Mouse (Mus musculus): ENCODE measurements around the gene Ehd1. TPM values are rescaled to one million over a fixed set of nuclear protein-coding genes. Genes with fewer than 3 reads are reported as not detected.

Gene Ehd1
- polyA plus RNA-seq, 1 experiment: 433 TPM

- Histone ChIP-seq H3ac (ENCODE audit: control insufficient read depth, insufficient read length) (peak overlapping the region; percentile 48), H3K36me3 (ENCODE audit: control insufficient read depth, insufficient read depth) (peaks cover 6% of the 10 kb centered on the region), H3K4me2 (ENCODE audit: low read depth) (peak overlapping the region; percentile 95), H3K79me2 (ENCODE audit: control insufficient read depth, insufficient read depth) (peaks cover 5% of the 10 kb centered on the region), H3K4me3 (peak overlapping the region; percentile 59), H3K27me3 (ENCODE audit: control insufficient read depth, insufficient read depth, insufficient read length) (no peaks in the 10 kb centered on the region)
- TF ChIP-seq CEBPB (IDR thresholded peaks at IDR 0.05; ENCODE audit: insufficient read depth, poor library complexity, severe bottlenecking) (0 out of 2 replicates have a peak, but pooled peaks have one; percentile 1), REST (IDR thresholded peaks at IDR 0.05; ENCODE audit: insufficient read depth, insufficient read length) (no peak)
Measured at GRCm38 (mm10) chr19:6236053-6236441, 40.5 kb upstream of the Ehd1 start.

- H3K4me2 ChIP-seq (ENCODE audit: low read depth): peak overlapping the region; percentile 95
- TF ChIP-seq TCF3 (IDR thresholded peaks at IDR 0.05; ENCODE audit: insufficient read length, low read depth): no peak
- no peak for TF ChIP-seq CEBPB (IDR thresholded peaks at IDR 0.05; ENCODE audit: insufficient read depth, poor library complexity, severe bottlenecking)
- no peak for TF ChIP-seq POLR2A (IDR thresholded peaks at IDR 0.05; ENCODE audit: insufficient read length, low read depth)
- no peak for TF ChIP-seq MAX (IDR thresholded peaks at IDR 0.05; ENCODE audit: low read depth)
- no peak for TF ChIP-seq TCF12 (IDR thresholded peaks at IDR 0.05; ENCODE audit: insufficient read depth, poor library complexity, severe bottlenecking)
- TF ChIP-seq MYOG (IDR thresholded peaks at IDR 0.05; ENCODE audit: control insufficient read depth in 1 of 3, insufficient read depth in 1 of 3, insufficient read length in 2 of 3, low read depth in 2 of 3): no peak
Measured at GRCm38 (mm10) chr19:6236842-6237241, 39.7 kb upstream of the Ehd1 start.

GRCm38 (mm10) chr19:6238740-6239139 lies 37.8 kb upstream of the Ehd1 start:
- no peak overlapping the region for H3K4me2 ChIP-seq (ENCODE audit: low read depth)
- peaks cover 5% of the 10 kb centered on the region for H3K79me2 ChIP-seq (ENCODE audit: control insufficient read depth, insufficient read depth)
- no peaks in the 10 kb centered on the region for H3K27me3 ChIP-seq (ENCODE audit: control insufficient read depth, insufficient read depth, insufficient read length)
- no peak overlapping the region for H3ac ChIP-seq (ENCODE audit: control insufficient read depth, insufficient read length)
- no peak overlapping the region for H3K4me3 ChIP-seq
- TF ChIP-seq CEBPB (IDR thresholded peaks at IDR 0.05; ENCODE audit: insufficient read depth, poor library complexity, severe bottlenecking) (no peak), POLR2AphosphoS2 (IDR thresholded peaks at IDR 0.05; ENCODE audit: insufficient read length, low read depth) (no peak), TCF12 (IDR thresholded peaks at IDR 0.05; ENCODE audit: insufficient read depth, poor library complexity, severe bottlenecking) (no peak), TCF3 (IDR thresholded peaks at IDR 0.05; ENCODE audit: insufficient read length, low read depth) (no peak), E2F4 (IDR thresholded peaks at IDR 0.05; ENCODE audit: insufficient read depth) (no peak), REST (IDR thresholded peaks at IDR 0.05; ENCODE audit: insufficient read depth, insufficient read length) (no peak), MYOG (IDR thresholded peaks at IDR 0.05; ENCODE audit: control insufficient read depth in 1 of 3, insufficient read depth in 1 of 3, insufficient read length in 2 of 3, low read depth in 2 of 3) (no peak), MYOD1 (IDR thresholded peaks at IDR 0.05; ENCODE audit: control insufficient read depth in 1 of 3, insufficient read length in 2 of 3, low read depth in 2 of 3) (no peak), MAX (IDR thresholded peaks at IDR 0.05; ENCODE audit: low read depth) (no peak), POLR2A (IDR thresholded peaks at IDR 0.05; ENCODE audit: insufficient read length, low read depth) (no peak), SRF (IDR thresholded peaks at IDR 0.05; ENCODE audit: control insufficient read depth, insufficient read length, low read depth) (no peak), USF1 (IDR thresholded peaks at IDR 0.05; ENCODE audit: low read depth) (no peak)
- H3K36me3 ChIP-seq (ENCODE audit: control insufficient read depth, insufficient read depth): no peaks in the 10 kb centered on the region

More at GRCm38 (mm10) chr19:6236842-6237241, 39.7 kb upstream of the Ehd1 start:
- Histone ChIP-seq H3ac (ENCODE audit: control insufficient read depth, insufficient read length) (no peak overlapping the region), H3K4me3 (no peak overlapping the region), H3K79me2 (ENCODE audit: control insufficient read depth, insufficient read depth) (peaks cover 5% of the 10 kb centered on the region), H3K27me3 (ENCODE audit: control insufficient read depth, insufficient read depth, insufficient read length) (no peaks in the 10 kb centered on the region), H3K36me3 (ENCODE audit: control insufficient read depth, insufficient read depth) (peaks cover 3% of the 10 kb centered on the region)

GRCm38 (mm10) chr19:6240136-6240535 lies 36.4 kb upstream of the Ehd1 start:
- Histone ChIP-seq H3K4me3 (no peak overlapping the region), H3K36me3 (ENCODE audit: control insufficient read depth, insufficient read depth) (no peaks in the 10 kb centered on the region), H3K79me2 (ENCODE audit: control insufficient read depth, insufficient read depth) (peaks cover 2% of the 10 kb centered on the region), H3K27me3 (ENCODE audit: control insufficient read depth, insufficient read depth, insufficient read length) (no peaks in the 10 kb centered on the region), H3K4me2 (ENCODE audit: low read depth) (no peak overlapping the region), H3ac (ENCODE audit: control insufficient read depth, insufficient read length) (no peak overlapping the region)
- no peak for TF ChIP-seq POLR2A (IDR thresholded peaks at IDR 0.05; ENCODE audit: insufficient read length, low read depth)
- no peak for TF ChIP-seq TCF3 (IDR thresholded peaks at IDR 0.05; ENCODE audit: insufficient read length, low read depth)
- TF ChIP-seq MYOG (IDR thresholded peaks at IDR 0.05; ENCODE audit: control insufficient read depth in 1 of 3, insufficient read depth in 1 of 3, insufficient read length in 2 of 3, low read depth in 2 of 3): no peak
- TF ChIP-seq CEBPB (IDR thresholded peaks at IDR 0.05; ENCODE audit: insufficient read depth, poor library complexity, severe bottlenecking): no peak
- TF ChIP-seq MYOD1 (IDR thresholded peaks at IDR 0.05; ENCODE audit: control insufficient read depth in 1 of 3, insufficient read length in 2 of 3, low read depth in 2 of 3): no peak
- TF ChIP-seq POLR2AphosphoS2 (IDR thresholded peaks at IDR 0.05; ENCODE audit: insufficient read length, low read depth): no peak
- no peak for TF ChIP-seq SRF (IDR thresholded peaks at IDR 0.05; ENCODE audit: control insufficient read depth, insufficient read length, low read depth)
- no peak for TF ChIP-seq E2F4 (IDR thresholded peaks at IDR 0.05; ENCODE audit: insufficient read depth)
- TF ChIP-seq TCF12 (IDR thresholded peaks at IDR 0.05; ENCODE audit: insufficient read depth, poor library complexity, severe bottlenecking): no peak
- no peak for TF ChIP-seq MAX (IDR thresholded peaks at IDR 0.05; ENCODE audit: low read depth)
- TF ChIP-seq REST (IDR thresholded peaks at IDR 0.05; ENCODE audit: insufficient read depth, insufficient read length): no peak
- no peak for TF ChIP-seq USF1 (IDR thresholded peaks at IDR 0.05; ENCODE audit: low read depth)

- no peaks in the 10 kb centered on the region for H3K79me2 ChIP-seq (ENCODE audit: control insufficient read depth, insufficient read depth)
- H3K4me3 ChIP-seq: peak overlapping the region; percentile 64
- H3K4me2 ChIP-seq (ENCODE audit: low read depth): peak overlapping the region; percentile 57
- no peaks in the 10 kb centered on the region for H3K36me3 ChIP-seq (ENCODE audit: control insufficient read depth, insufficient read depth)
- TF ChIP-seq MYOD1 (IDR thresholded peaks at IDR 0.05; ENCODE audit: control insufficient read depth in 1 of 3, insufficient read length in 2 of 3, low read depth in 2 of 3): no peak
- no peak for TF ChIP-seq MYOG (IDR thresholded peaks at IDR 0.05; ENCODE audit: control insufficient read depth in 1 of 3, insufficient read depth in 1 of 3, insufficient read length in 2 of 3, low read depth in 2 of 3)
- no peak for TF ChIP-seq USF1 (IDR thresholded peaks at IDR 0.05; ENCODE audit: low read depth)
- no peak for TF ChIP-seq TCF3 (IDR thresholded peaks at IDR 0.05; ENCODE audit: insufficient read length, low read depth)
- no peak for TF ChIP-seq TCF12 (IDR thresholded peaks at IDR 0.05; ENCODE audit: insufficient read depth, poor library complexity, severe bottlenecking)
- no peak for TF ChIP-seq SRF (IDR thresholded peaks at IDR 0.05; ENCODE audit: control insufficient read depth, insufficient read length, low read depth)
- TF ChIP-seq MAX (IDR thresholded peaks at IDR 0.05; ENCODE audit: low read depth): no peak
- TF ChIP-seq POLR2A (IDR thresholded peaks at IDR 0.05; ENCODE audit: insufficient read length, low read depth): no peak
- TF ChIP-seq CEBPB (IDR thresholded peaks at IDR 0.05; ENCODE audit: insufficient read depth, poor library complexity, severe bottlenecking): no peak
- TF ChIP-seq E2F4 (IDR thresholded peaks at IDR 0.05; ENCODE audit: insufficient read depth): no peak
- no peak for TF ChIP-seq REST (IDR thresholded peaks at IDR 0.05; ENCODE audit: insufficient read depth, insufficient read length)
- no peak for TF ChIP-seq POLR2AphosphoS2 (IDR thresholded peaks at IDR 0.05; ENCODE audit: insufficient read length, low read depth)
- no peaks in the 10 kb centered on the region for H3K27me3 ChIP-seq (ENCODE audit: control insufficient read depth, insufficient read depth, insufficient read length)
- no peak overlapping the region for H3ac ChIP-seq (ENCODE audit: control insufficient read depth, insufficient read length)
Measured at GRCm38 (mm10) chr19:6240725-6241124, 35.8 kb upstream of the Ehd1 start.

Measured in myocyte (in vitro differentiated cells).